Mouse (Mus musculus) heart, postnatal 0 days (tissue): Measurements from ENCODE around the gene Cxcl12.

Experiments used
- CTCF ChIP-seq: IDR thresholded peaks from 2 replicates; pipeline ENCODE4 v1.5.1; 2016; ENCODE audit warnings: antibody characterized with exemption, control low read depth, low read depth
- EP300 ChIP-seq: IDR thresholded peaks from 2 replicates; pipeline ENCODE4 v1.6.1; 2016; ENCODE audit warnings: antibody characterized with exemption, low read depth

GRCm38 (mm10) chr6:117210086-117210485 is 41.8 kb downstream of the Cxcl12 start:
- no peak for TF ChIP-seq CTCF
- no peak; the same call in 1 of the 2 replicates for TF ChIP-seq EP300
